Mouse (Mus musculus) embryonic facial prominence, embryonic 14.5 days (tissue): ENCODE measurements around the gene Fopnl. TPM values are rescaled to one million over a fixed set of nuclear protein-coding genes. Genes with fewer than 3 reads are reported as not detected.
A peak's percentile ranks its signal among the peaks of the same experiment; 100 is the strongest.

Source experiments
- ATAC-seq: fragments of 200-750 bp; cut with Nextera tagmentation; 2 replicates; pipeline ENCODE4 v1.8.0; 2017; ENCODE audit warnings: low read depth, moderate number of reproducible peaks, moderate TSS enrichment
- DNase-seq: peaks from one replicate; pipeline ENCODE4 v3.0.0-alpha.2; 2015; ENCODE audit warnings: low spot score
- H3K27ac ChIP-seq: fragments of 300-500 bp; sonication (generic); replicated peaks from 2 replicates; pipeline ENCODE4 v1.5.1; 2014; ENCODE audit warnings: low read depth, mild to moderate bottlenecking, low read length, moderate library complexity
- H3K27me3 ChIP-seq: fragments of 300-500 bp; sonication (generic); replicated peaks from 2 replicates; pipeline ENCODE4 v1.6.1; 2014; ENCODE audit warnings: low read length; ENCODE audit not compliant: control insufficient read depth, insufficient read depth
- H3K36me3 ChIP-seq: fragments of 300-500 bp; sonication (generic); 2 replicates; pipeline ENCODE4 v1.6.1; 2014; ENCODE audit warnings: low read length, mixed read lengths; ENCODE audit not compliant: control insufficient read depth, insufficient read depth
- H3K4me1 ChIP-seq: fragments of 300-500 bp; sonication (generic); 2 replicates; pipeline ENCODE4 v1.6.1; 2014; ENCODE audit warnings: antibody characterized with exemption, low read length; ENCODE audit not compliant: control insufficient read depth, insufficient read depth
- H3K4me2 ChIP-seq: fragments of 300-500 bp; sonication (generic); 2 replicates; pipeline ENCODE4 v1.6.1; 2014; ENCODE audit warnings: low read depth, mild to moderate bottlenecking, low read length, moderate library complexity, mixed read lengths
- H3K4me3 ChIP-seq: fragments of 300-500 bp; sonication (generic); 2 replicates; pipeline ENCODE4 v1.5.1; 2014; ENCODE audit warnings: low read depth, mild to moderate bottlenecking, low read length
- H3K9ac ChIP-seq: fragments of 300-500 bp; sonication (generic); 2 replicates; pipeline ENCODE4 v1.6.1; 2014; ENCODE audit warnings: low read depth, mild to moderate bottlenecking, low read length, moderate library complexity, mixed read lengths
- H3K9me3 ChIP-seq: fragments of 300-500 bp; sonication (generic); 2 replicates; pipeline ENCODE4 v1.6.1; 2016; ENCODE audit warnings: low read length; ENCODE audit not compliant: control insufficient read depth
- WGBS: fragments of 180-500 bp; shearing (Covaris S2); extraction: QIAGEN DNeasy Blood & Tissue Kit; methylation state at CpG from one replicate; pipeline ENCODE4 v1.1.7; 2014; 5-methylcytosine and 5-hydroxymethylcytosine counted together
- polyA plus RNA-seq: library from polyadenylated mRNA; unstranded; fragments of >200 nt; fragmentation: Nextera tagmentation; extraction: Ambion mirVana; gene quantifications from 2 replicates; pipeline ENCODE4 v1.2.1, GENCODE M21; 2014

The Fopnl gene
- polyA plus RNA-seq: 126 and 148 TPM in 2 replicates

DNA sequence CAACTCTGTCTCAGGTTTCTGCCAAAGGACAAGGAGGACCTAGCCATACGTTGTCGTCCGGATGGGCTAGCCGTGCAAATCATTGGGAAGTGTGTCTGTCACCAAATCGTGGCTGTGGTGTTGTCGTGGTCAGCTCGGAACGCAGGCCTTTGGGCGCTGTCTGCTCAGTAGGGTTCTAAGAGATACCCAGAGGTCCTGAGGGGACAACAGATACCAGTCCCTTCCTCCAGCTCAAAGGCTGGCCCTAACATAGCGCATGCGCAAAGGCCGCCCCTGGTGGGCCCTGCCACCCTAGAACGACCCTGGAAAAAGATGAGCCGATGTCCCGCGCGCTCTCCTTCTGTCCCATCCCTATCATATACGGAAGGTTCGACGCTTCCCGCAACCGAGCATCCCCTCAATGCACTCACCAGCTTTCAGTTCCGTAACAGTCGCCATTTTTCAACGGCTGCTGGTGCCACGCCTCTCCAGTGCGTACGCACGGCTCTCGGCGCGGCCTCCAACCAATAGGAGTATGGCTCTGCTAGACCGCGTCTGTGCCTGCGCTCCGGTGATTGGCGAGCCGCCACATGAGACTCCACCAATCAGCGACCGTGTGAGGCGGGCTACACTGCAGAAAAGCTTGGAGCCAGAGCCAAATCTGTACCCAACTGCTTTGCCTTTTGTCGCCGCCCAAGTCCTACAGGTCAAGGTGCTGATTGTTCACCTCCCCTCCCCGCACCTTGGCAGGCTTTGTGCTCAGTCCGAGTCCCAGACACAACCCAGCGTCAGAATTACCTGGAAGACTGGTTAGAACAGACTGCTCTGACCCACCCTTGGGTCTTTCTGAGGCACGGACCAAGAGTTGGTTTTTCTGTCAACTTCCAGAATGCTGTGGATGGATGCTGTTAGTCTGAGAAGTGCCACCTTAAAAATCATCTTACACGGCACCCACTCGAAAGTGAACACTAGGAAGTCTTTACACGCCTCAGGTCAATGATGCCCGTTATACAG, at the start of gene Fopnl:
TSS of gene Fopnl (minus strand) at position 522 of the 993 bp plus-strand sequence.
- Histone ChIP-seq H3K9me3 (no peaks in the 10 kb centered on the region), H3K4me3 (peak within 1 kb of the TSS; percentile 67), H3K27me3 (no peaks in the 10 kb centered on the region), H3K9ac (peak within 1 kb of the TSS; percentile 82), H3K27ac (peak within 1 kb of the TSS; percentile 89), H3K4me2 (peak within 1 kb of the TSS; percentile 79), H3K36me3 (peaks cover 20% of the 10 kb centered on the region), H3K4me1 (peaks cover 11% of the 10 kb centered on the region)
- DNase-seq (peak; percentile 99), ATAC-seq (peak; percentile 100)
- WGBS: 3% methylated on average over 48 of the region's 51 CpGs

- Histone ChIP-seq H3K27ac (no peak overlapping the region), H3K9me3 (no peaks in the 10 kb centered on the region), H3K36me3 (no peaks in the 10 kb centered on the region), H3K4me2 (no peak overlapping the region), H3K4me3 (no peak overlapping the region), H3K9ac (no peak overlapping the region), H3K27me3 (no peaks in the 10 kb centered on the region), H3K4me1 (no peaks in the 10 kb centered on the region)
- WGBS: 100% methylated on average over 1 of the region's 1 CpGs
- no peak for DNase-seq
- ATAC-seq: no peak
Measured at GRCm38 (mm10) chr16:14366017-14366416, 48.8 kb upstream of the Fopnl start.

DNA sequence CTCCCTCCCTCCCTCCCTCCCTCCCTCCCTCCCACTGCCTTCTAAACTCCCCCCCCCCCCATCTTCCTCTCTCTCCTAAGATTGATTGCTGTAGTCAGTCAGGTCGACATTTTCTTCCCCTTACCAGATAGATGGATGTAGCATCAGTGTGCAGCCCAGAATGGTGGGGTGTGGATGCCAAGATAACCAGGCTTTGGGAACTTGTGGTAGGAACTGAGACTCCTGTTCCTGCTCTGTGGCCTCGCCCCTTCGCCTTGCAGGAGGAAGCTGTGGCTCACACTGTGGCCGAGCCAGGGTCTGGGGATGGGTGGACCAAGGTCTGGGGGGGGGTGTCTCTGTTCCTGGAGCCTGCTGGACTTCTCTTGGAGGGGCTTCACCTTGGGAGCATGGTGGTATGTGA, 48.3 kb upstream of the Fopnl start:
- no peaks in the 10 kb centered on the region for H3K9me3 ChIP-seq
- H3K4me1 ChIP-seq: no peaks in the 10 kb centered on the region
- H3K4me3 ChIP-seq: no peak overlapping the region
- WGBS: 69% methylated on average over 4 of the region's 4 CpGs
- no peak overlapping the region for H3K4me2 ChIP-seq
- ATAC-seq (no peak), DNase-seq (no peak)
- H3K27me3 ChIP-seq: no peaks in the 10 kb centered on the region
- H3K36me3 ChIP-seq: no peaks in the 10 kb centered on the region
- no peak overlapping the region for H3K9ac ChIP-seq
- no peak overlapping the region for H3K27ac ChIP-seq

DNA sequence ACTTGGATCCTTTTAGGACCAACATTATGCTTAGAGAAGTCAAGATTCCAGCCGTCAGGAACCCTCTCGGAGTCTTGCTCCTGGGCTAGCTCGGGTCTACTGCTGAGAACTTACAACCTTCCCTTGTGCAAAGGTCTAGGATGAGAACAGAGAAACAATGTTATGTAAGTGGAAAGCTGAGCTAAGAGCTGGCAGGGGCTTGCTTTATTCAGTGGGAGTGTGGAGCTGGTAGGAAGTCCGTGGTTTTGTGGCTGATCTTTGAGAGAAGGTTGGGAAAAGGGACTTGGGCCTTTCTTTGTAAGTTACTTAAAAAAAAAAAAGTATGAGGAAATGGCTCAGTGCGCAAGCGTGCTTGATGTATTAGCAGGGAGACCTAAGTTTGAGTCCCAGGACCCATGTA, 46.9 kb upstream of the Fopnl start:
- no peaks in the 10 kb centered on the region for H3K4me1 ChIP-seq
- H3K4me3 ChIP-seq: no peak overlapping the region
- no peak overlapping the region for H3K27ac ChIP-seq
- DNase-seq (no peak), ATAC-seq (no peak)
- WGBS: 88% methylated on average over 6 of the region's 6 CpGs
- H3K27me3 ChIP-seq: no peaks in the 10 kb centered on the region
- no peaks in the 10 kb centered on the region for H3K9me3 ChIP-seq
- no peak overlapping the region for H3K9ac ChIP-seq
- no peak overlapping the region for H3K4me2 ChIP-seq
- H3K36me3 ChIP-seq: no peaks in the 10 kb centered on the region

DNA sequence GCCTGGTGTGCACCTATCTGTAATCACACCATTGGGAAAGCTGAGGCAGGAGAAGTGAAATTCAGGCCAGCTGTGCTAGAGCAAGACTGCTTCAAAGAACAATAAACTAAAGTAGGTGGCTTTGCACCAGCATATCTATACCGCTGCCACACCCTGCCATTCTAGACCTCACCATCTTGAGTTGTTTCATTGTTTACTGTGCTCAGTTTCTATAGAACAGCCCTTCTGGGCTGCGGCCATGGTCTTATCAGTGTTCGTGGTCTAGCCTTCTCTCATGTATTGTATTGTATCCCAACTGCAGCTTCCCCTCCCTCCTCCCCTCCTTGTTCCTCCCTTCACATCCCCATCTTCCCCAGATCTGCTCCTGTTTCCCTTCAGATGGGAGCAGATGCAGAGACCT, 46.3 kb upstream of the Fopnl start:
- no peaks in the 10 kb centered on the region for H3K36me3 ChIP-seq
- DNase-seq (no peak), ATAC-seq (no peak)
- H3K4me2 ChIP-seq: no peak overlapping the region
- no peaks in the 10 kb centered on the region for H3K4me1 ChIP-seq
- WGBS: 95% methylated on average over 3 of the region's 3 CpGs
- no peaks in the 10 kb centered on the region for H3K9me3 ChIP-seq
- no peak overlapping the region for H3K27ac ChIP-seq
- no peaks in the 10 kb centered on the region for H3K27me3 ChIP-seq
- no peak overlapping the region for H3K9ac ChIP-seq
- H3K4me3 ChIP-seq: no peak overlapping the region

- ATAC-seq (no peak; the same call in 1 of the 2 replicates), DNase-seq (peak; percentile 12)
- Histone ChIP-seq H3K4me3 (peak overlapping the region; percentile 82), H3K4me2 (peak overlapping the region; percentile 97), H3K36me3 (no peaks in the 10 kb centered on the region), H3K9me3 (no peaks in the 10 kb centered on the region), H3K27me3 (no peaks in the 10 kb centered on the region), H3K27ac (no peak overlapping the region), H3K9ac (peak overlapping the region; percentile 84), H3K4me1 (no peaks in the 10 kb centered on the region)
- 30% methylated on average over 7 of the region's 7 CpGs for WGBS
Measured at GRCm38 (mm10) chr16:14362099-14362820, 45.1 kb upstream of the Fopnl start.

GRCm38 (mm10) chr16:14361362-14362098, 44.3 kb upstream of the Fopnl start, which contains the start of gene Abcc1:
TSS of gene Abcc1 (plus strand) at chr16:14361558.
- WGBS: 0% methylated on average over 15 of the region's 64 CpGs
- DNase-seq (peak; percentile 86), ATAC-seq (peak; percentile 97)
- H3K36me3 ChIP-seq: no peaks in the 10 kb centered on the region
- H3K27ac ChIP-seq: peak within 1 kb of the TSS; percentile 65; the same call in 1 of the 2 replicates
- no peaks in the 10 kb centered on the region for H3K9me3 ChIP-seq
- no peaks in the 10 kb centered on the region for H3K27me3 ChIP-seq
- peak within 1 kb of the TSS; percentile 97 for H3K4me2 ChIP-seq
- no peaks in the 10 kb centered on the region for H3K4me1 ChIP-seq
- H3K9ac ChIP-seq: peak within 1 kb of the TSS; percentile 84
- peak within 1 kb of the TSS; percentile 82 for H3K4me3 ChIP-seq

DNA sequence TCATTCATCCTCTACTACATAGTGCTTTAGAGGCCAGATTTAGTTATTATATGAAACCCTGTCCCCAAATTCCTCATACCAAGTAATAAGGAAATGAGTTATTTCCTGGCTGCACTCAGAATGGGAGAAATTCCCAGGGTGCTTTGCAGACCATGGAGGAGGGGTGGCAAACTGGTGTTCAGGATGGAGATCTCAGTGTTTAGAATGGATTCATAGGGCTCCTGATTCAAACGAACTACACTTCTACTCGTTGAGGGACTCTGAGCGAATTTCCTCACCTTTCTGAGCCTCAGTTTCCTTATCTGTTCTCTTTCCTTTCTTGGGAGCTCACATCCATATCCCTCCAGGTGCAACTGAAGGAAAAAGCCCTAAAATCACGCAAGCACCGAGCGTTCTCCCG, 43.7 kb upstream of the Fopnl start:
- 2% methylated on average over 7 of the region's 7 CpGs for WGBS
- H3K27ac ChIP-seq: peak overlapping the region; percentile 65; the same call in 1 of the 2 replicates
- no peaks in the 10 kb centered on the region for H3K27me3 ChIP-seq
- H3K4me1 ChIP-seq: no peaks in the 10 kb centered on the region
- ATAC-seq (peak; percentile 45; the same call in 1 of the 2 replicates), DNase-seq (peak; percentile 45)
- peak overlapping the region; percentile 82 for H3K4me3 ChIP-seq
- peak overlapping the region; percentile 97 for H3K4me2 ChIP-seq
- no peaks in the 10 kb centered on the region for H3K9me3 ChIP-seq
- no peaks in the 10 kb centered on the region for H3K36me3 ChIP-seq
- H3K9ac ChIP-seq: peak overlapping the region; percentile 84
